Mouse (Mus musculus) intestine, embryonic 14.5 days (tissue): ENCODE measurements around the gene 9430015G10Rik. TPM values are rescaled to one million over a fixed set of nuclear protein-coding genes. Genes with fewer than 3 reads are reported as not detected.

Source experiments
- ATAC-seq: fragments of 200-750 bp; cut with Nextera tagmentation; replicated peaks from 2 replicates; pipeline ENCODE4 v1.8.0; 2017; ENCODE audit warnings: low read depth, moderate number of reproducible peaks, moderate TSS enrichment, moderate library complexity; ENCODE audit not compliant: low FRiP score, low TSS enrichment
- DNase-seq: peaks from one replicate; pipeline ENCODE4 v3.0.0-alpha.2; 2018; ENCODE audit warnings: low spot score
- H3K27ac ChIP-seq: fragments of 300-500 bp; sonication (generic); 2 replicates; pipeline ENCODE4 v1.5.1; 2014; ENCODE audit warnings: low read depth, mild to moderate bottlenecking, control low read depth
- H3K27me3 ChIP-seq: fragments of 300-500 bp; sonication (generic); replicated peaks from 2 replicates; pipeline ENCODE4 v1.6.1; 2014; ENCODE audit warnings: low read length, control low read depth; ENCODE audit not compliant: control insufficient read depth, insufficient read depth
- H3K36me3 ChIP-seq: fragments of 300-500 bp; sonication (generic); 2 replicates; pipeline ENCODE4 v1.6.1; 2014; ENCODE audit warnings: low read length, control low read depth; ENCODE audit not compliant: control insufficient read depth, insufficient read depth
- H3K4me1 ChIP-seq: fragments of 300-500 bp; sonication (generic); replicated peaks from 2 replicates; pipeline ENCODE4 v1.6.1; 2014; ENCODE audit warnings: low read length, control low read depth, mixed read lengths; ENCODE audit not compliant: control insufficient read depth, insufficient read depth
- H3K4me2 ChIP-seq: fragments of 300-500 bp; sonication (generic); 2 replicates; pipeline ENCODE4 v1.6.1; 2014; ENCODE audit warnings: low read length
- H3K4me3 ChIP-seq: fragments of 300-500 bp; sonication (generic); 2 replicates; pipeline ENCODE4 v1.5.1; 2014; ENCODE audit warnings: low read depth, low read length, control low read depth, mixed read lengths
- H3K9ac ChIP-seq: fragments of 300-500 bp; sonication (generic); 2 replicates; pipeline ENCODE4 v1.6.1; 2014; ENCODE audit warnings: mild to moderate bottlenecking, low read length
- H3K9me3 ChIP-seq: fragments of 300-500 bp; sonication (generic); 2 replicates; pipeline ENCODE4 v1.6.1; 2016; ENCODE audit warnings: low read length, control low read depth; ENCODE audit not compliant: control insufficient read depth
- WGBS: fragments of 180-500 bp; shearing (Covaris S2); extraction: QIAGEN DNeasy Blood & Tissue Kit; methylation state at CpG from one replicate; pipeline ENCODE4 v1.1.7; 2014; 5-methylcytosine and 5-hydroxymethylcytosine counted together
- polyA plus RNA-seq: library from polyadenylated mRNA; unstranded; fragments of >200 nt; fragmentation: Nextera tagmentation; extraction: Ambion mirVana; gene quantifications from 2 replicates; pipeline ENCODE4 v1.2.1, GENCODE M21; 2014

9430015G10Rik gene
- polyA plus RNA-seq, 1 experiment from 2014 or later, result 34.5 TPM

DNA sequence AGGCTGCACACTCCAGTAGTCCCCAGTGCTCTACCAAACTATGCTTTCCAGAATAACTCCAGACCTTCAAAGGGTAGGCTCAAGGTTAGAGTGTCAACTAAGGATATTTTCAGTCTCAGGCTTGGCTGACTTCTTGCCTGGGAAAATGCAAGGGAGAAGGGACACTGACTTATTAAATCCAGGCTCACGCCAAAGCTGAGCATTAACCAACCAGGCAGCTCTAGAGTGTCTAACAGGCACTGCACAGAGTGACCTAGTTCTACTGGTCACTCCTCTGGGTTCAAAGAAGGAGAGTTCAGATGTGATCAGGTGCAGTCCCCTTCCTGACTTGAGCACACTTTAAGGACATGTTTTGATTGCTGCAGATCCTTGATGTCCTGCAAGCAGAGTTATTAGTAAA lies 17.0 kb upstream of the 9430015G10Rik start:
- Histone ChIP-seq H3K36me3 (no peaks in the 10 kb centered on the region), H3K4me1 (no peaks in the 10 kb centered on the region), H3K27ac (no peak overlapping the region), H3K27me3 (no peaks in the 10 kb centered on the region), H3K4me2 (no peak overlapping the region), H3K9me3 (no peaks in the 10 kb centered on the region), H3K9ac (no peak overlapping the region), H3K4me3 (no peak overlapping the region)
- DNase-seq (no peak), ATAC-seq (0 out of 2 replicates have a peak, but pooled peaks have one; percentile 32)
- WGBS, result 92% methylated on average over 1 of the region's 1 CpGs

DNA sequence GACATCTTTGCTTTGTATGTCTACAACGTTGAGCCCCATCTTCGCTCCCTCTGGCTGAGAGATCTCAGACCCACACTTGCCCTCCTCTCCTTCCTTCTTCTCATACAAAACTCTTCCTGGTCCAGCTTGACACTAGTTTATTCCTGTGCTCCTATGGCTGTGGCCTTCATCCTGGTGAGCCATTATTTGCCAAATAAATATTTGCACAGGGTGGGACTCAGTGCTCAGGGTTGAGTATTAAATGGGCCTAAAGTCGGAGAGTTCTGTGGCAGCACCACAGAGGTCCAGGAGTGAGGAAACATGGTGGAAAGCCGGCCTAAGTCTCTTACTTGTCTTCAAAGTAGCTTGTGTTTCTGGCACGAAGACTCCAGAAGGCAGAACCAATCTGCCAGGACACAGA lies 16.0 kb upstream of the 9430015G10Rik start:
- Histone ChIP-seq H3K9ac (no peak overlapping the region), H3K4me1 (no peaks in the 10 kb centered on the region), H3K27ac (no peak overlapping the region), H3K36me3 (no peaks in the 10 kb centered on the region), H3K4me2 (no peak overlapping the region), H3K27me3 (no peaks in the 10 kb centered on the region), H3K4me3 (no peak overlapping the region), H3K9me3 (no peaks in the 10 kb centered on the region)
- 76% methylated on average over 5 of the region's 5 CpGs for WGBS
- ATAC-seq (peak; percentile 58; the same call in 1 of the 2 replicates), DNase-seq (no peak)

- 75% methylated on average over 1 of the region's 1 CpGs for WGBS
- DNase-seq (no peak), ATAC-seq (no peak)
- no peak overlapping the region for H3K4me2 ChIP-seq
- no peak overlapping the region for H3K9ac ChIP-seq
- no peaks in the 10 kb centered on the region for H3K4me1 ChIP-seq
- H3K27ac ChIP-seq, result no peak overlapping the region
- H3K36me3 ChIP-seq, result no peaks in the 10 kb centered on the region
- no peaks in the 10 kb centered on the region for H3K9me3 ChIP-seq
- no peak overlapping the region for H3K4me3 ChIP-seq
- no peaks in the 10 kb centered on the region for H3K27me3 ChIP-seq
These were observed 13.6 kb upstream of the 9430015G10Rik start for GRCm38 (mm10) chr4:156096191-156096590.

GRCm38 (mm10) chr4:156097770-156098366 lies 11.9 kb upstream of the 9430015G10Rik start:
- Histone ChIP-seq H3K4me2 (no peak overlapping the region), H3K27me3 (no peaks in the 10 kb centered on the region), H3K9ac (no peak overlapping the region), H3K9me3 (no peaks in the 10 kb centered on the region), H3K4me1 (no peaks in the 10 kb centered on the region), H3K4me3 (no peak overlapping the region), H3K27ac (no peak overlapping the region), H3K36me3 (no peaks in the 10 kb centered on the region)
- WGBS, result 67% methylated on average over 9 of the region's 9 CpGs
- DNase-seq, result no peak
- no peak for ATAC-seq

GRCm38 (mm10) chr4:156099427-156099826 lies 10.4 kb upstream of the 9430015G10Rik start:
- 74% methylated on average over 6 of the region's 6 CpGs for WGBS
- Histone ChIP-seq H3K9me3 (no peaks in the 10 kb centered on the region), H3K27ac (no peak overlapping the region), H3K27me3 (no peaks in the 10 kb centered on the region), H3K9ac (no peak overlapping the region), H3K4me2 (no peak overlapping the region), H3K4me1 (no peaks in the 10 kb centered on the region), H3K4me3 (no peak overlapping the region), H3K36me3 (no peaks in the 10 kb centered on the region)
- DNase-seq (no peak), ATAC-seq (no peak)

DNA sequence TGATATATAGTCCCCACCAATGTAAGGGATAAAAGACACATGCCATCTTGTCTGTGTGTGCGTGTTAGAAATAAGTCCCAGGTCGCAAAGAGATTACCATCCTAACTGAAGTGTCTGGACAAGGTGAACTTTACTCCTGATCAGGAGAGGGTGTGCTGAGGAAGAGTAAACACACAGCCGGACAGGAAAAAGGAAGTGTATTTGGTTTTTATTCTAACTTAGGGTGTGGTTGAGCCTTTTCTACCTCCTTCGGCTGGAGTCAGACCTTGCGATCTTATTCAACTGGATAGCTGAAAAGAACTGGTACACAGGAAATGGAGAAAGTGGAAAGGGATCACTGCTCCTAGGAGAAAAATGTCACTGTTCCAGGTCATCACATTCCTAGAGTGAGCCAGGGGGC lies 9.3 kb upstream of the 9430015G10Rik start:
- Histone ChIP-seq H3K4me1 (no peaks in the 10 kb centered on the region), H3K36me3 (no peaks in the 10 kb centered on the region), H3K27ac (0 out of 2 replicates have a peak overlapping the region, but pooled peaks have one; percentile 3), H3K9me3 (no peaks in the 10 kb centered on the region), H3K4me2 (no peak overlapping the region), H3K9ac (no peak overlapping the region), H3K27me3 (no peaks in the 10 kb centered on the region), H3K4me3 (no peak overlapping the region)
- ATAC-seq (peak; percentile 70), DNase-seq (no peak)
- WGBS, result 66% methylated on average over 5 of the region's 5 CpGs

- Histone ChIP-seq H3K9me3 (no peaks in the 10 kb centered on the region), H3K9ac (no peak overlapping the region), H3K4me3 (no peak overlapping the region), H3K27ac (no peak overlapping the region), H3K27me3 (no peaks in the 10 kb centered on the region), H3K36me3 (no peaks in the 10 kb centered on the region), H3K4me2 (no peak overlapping the region), H3K4me1 (no peaks in the 10 kb centered on the region)
- no peak for ATAC-seq
- WGBS, result 43% methylated on average over 3 of the region's 3 CpGs
- peak; percentile 62 for DNase-seq
These were observed 8.3 kb upstream of the 9430015G10Rik start for GRCm38 (mm10) chr4:156101481-156101903.

DNA sequence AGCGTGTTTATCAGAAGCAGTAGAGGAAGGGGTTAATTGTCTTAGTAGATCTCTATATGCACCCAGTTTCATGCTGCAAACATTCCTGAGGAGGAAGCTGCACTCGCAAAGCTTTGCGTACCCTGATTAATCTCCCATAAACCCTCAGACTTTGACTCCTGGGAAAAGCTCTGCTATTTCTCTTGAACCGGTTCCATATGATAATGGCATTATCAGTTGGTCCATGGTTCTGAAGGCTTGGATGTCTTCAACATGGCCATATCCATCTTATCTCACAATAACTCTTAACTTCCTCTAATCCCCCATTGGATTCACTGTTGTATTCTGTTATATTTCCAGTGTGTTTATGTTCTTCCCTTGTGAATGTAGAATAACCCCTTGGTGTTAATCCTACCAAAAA lies 6.4 kb upstream of the 9430015G10Rik start:
- Histone ChIP-seq H3K27ac (no peak overlapping the region), H3K27me3 (no peaks in the 10 kb centered on the region), H3K9me3 (no peaks in the 10 kb centered on the region), H3K4me3 (no peak overlapping the region), H3K9ac (no peak overlapping the region), H3K4me1 (no peaks in the 10 kb centered on the region), H3K4me2 (no peak overlapping the region), H3K36me3 (no peaks in the 10 kb centered on the region)
- ATAC-seq (no peak), DNase-seq (no peak)
- 64% methylated on average over 4 of the region's 4 CpGs for WGBS
